Mouse (Mus musculus) C2C12 (cell line): ENCODE measurements around the gene Catsperd.

Experiments used
- CEBPB ChIP-seq: IDR thresholded peaks from one replicate; pipeline ENCODE4 v1.6.1; 2011; ENCODE audit warnings: low read depth, mild to moderate bottlenecking, control low read depth, moderate library complexity
- CTCF ChIP-seq: IDR thresholded peaks from one replicate; pipeline ENCODE4 v1.5.1; 2011; ENCODE audit not compliant: control insufficient read depth, insufficient read depth, insufficient read length
- FOSL1 ChIP-seq: IDR thresholded peaks from one replicate; pipeline ENCODE4 v1.8.0; 2011; ENCODE audit warnings: mild to moderate bottlenecking, low read length; ENCODE audit not compliant: poor library complexity, insufficient read depth, severe bottlenecking
- MAX ChIP-seq: IDR thresholded peaks from one replicate; pipeline ENCODE4 v1.6.1; 2011; ENCODE audit warnings: mild to moderate bottlenecking, control low read depth
- MYOD1 ChIP-seq: IDR thresholded peaks from one replicate; pipeline ENCODE4 v1.6.1; 2011; ENCODE audit warnings: low read depth; ENCODE audit not compliant: control insufficient read depth, insufficient read length
- MYOG ChIP-seq: IDR thresholded peaks from one replicate; pipeline ENCODE4 v1.6.1; 2011; ENCODE audit not compliant: control insufficient read depth, insufficient read length; ENCODE audit errors: extremely low read depth
- USF1 ChIP-seq: IDR thresholded peaks from one replicate; pipeline ENCODE4 v1.6.1; 2011; ENCODE audit warnings: low read depth, mild to moderate bottlenecking, control low read depth, moderate library complexity

- TF ChIP-seq CTCF (no peak), MAX (no peak), USF1 (no peak), MYOG (no peak), CEBPB (no peak), FOSL1 (no peak), MYOD1 (no peak)
Measured at GRCm38 (mm10) chr17:56631807-56632206, 3.9 kb downstream of the Catsperd start.
